Mouse (Mus musculus) neural tube, embryonic 15.5 days (tissue): ENCODE measurements at regions not wholly inside any gene's neighbourhood (a gene's known extent, or its start where the extent isn't known, plus 50 kb on each side); places are given as distances from the start of the nearest gene placed in this dataset.

ENCODE experiments used
- ATAC-seq: fragments of 200-750 bp; cut with Nextera tagmentation; 2 replicates; pipeline ENCODE4 v1.8.0; 2017; ENCODE audit warnings: mild to moderate bottlenecking, moderate TSS enrichment, moderate library complexity; ENCODE audit not compliant: low FRiP score
- H3K27ac ChIP-seq: fragments of 300-500 bp; sonication (generic); replicated peaks from 2 replicates; pipeline ENCODE4 v1.5.1; 2015; ENCODE audit warnings: mild to moderate bottlenecking, inconsistent platforms
- H3K27me3 ChIP-seq: fragments of 300-500 bp; sonication (generic); replicated peaks from 2 replicates; pipeline ENCODE4 v1.6.1; 2015; ENCODE audit warnings: inconsistent platforms
- H3K36me3 ChIP-seq: fragments of 300-500 bp; sonication (generic); 2 replicates; pipeline ENCODE4 v1.6.1; 2015; ENCODE audit warnings: inconsistent platforms
- H3K4me1 ChIP-seq: fragments of 300-500 bp; sonication (generic); 2 replicates; pipeline ENCODE4 v1.6.1; 2015; ENCODE audit warnings: inconsistent platforms
- H3K4me2 ChIP-seq: fragments of 300-500 bp; sonication (generic); 2 replicates; pipeline ENCODE4 v1.6.1; 2015; ENCODE audit warnings: inconsistent platforms, mild to moderate bottlenecking, moderate library complexity
- H3K4me3 ChIP-seq: fragments of 300-500 bp; sonication (generic); replicated peaks from 2 replicates; pipeline ENCODE4 v1.5.1; 2015; ENCODE audit warnings: mild to moderate bottlenecking, inconsistent platforms
- H3K9ac ChIP-seq: fragments of 300-500 bp; sonication (generic); replicated peaks from 2 replicates; pipeline ENCODE4 v1.6.1; 2015; ENCODE audit warnings: mild to moderate bottlenecking, inconsistent platforms
- H3K9me3 ChIP-seq: fragments of 300-500 bp; sonication (generic); replicated peaks from 2 replicates; pipeline ENCODE4 v1.6.1; 2016; ENCODE audit warnings: inconsistent platforms
- WGBS: fragments of 180-500 bp; shearing (Covaris S2); methylation state at CpG from one replicate; pipeline ENCODE4 v1.1.7; 2015; ENCODE audit warnings: mixed read lengths; 5-methylcytosine and 5-hydroxymethylcytosine counted together

DNA sequence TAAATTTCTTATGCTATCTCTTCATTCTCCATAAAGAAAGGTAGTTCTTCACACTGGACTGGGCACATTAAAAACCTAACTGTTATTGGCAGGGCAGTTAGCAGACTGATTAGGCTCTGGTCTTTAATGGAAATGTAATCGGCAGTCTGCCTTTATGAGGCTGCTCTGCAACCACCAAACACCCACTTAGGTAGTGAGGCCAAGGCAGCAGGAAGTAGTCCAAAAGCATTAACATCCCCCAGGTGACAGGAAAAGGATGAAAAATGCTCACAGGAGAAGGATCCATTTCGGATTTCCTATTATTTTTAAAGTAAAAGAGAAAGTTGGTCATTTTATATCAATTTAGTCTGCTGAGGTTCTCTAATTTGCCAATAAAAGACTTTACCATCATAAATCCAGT, 528.9 kb upstream of the Dppa4 start:
- no peak overlapping the region for H3K9ac ChIP-seq
- H3K4me3 ChIP-seq, result no peak overlapping the region
- no peaks in the 10 kb centered on the region for H3K27me3 ChIP-seq
- 70% methylated on average over 2 of the region's 2 CpGs for WGBS
- H3K4me2 ChIP-seq, result no peak overlapping the region
- no peaks in the 10 kb centered on the region for H3K9me3 ChIP-seq
- no peak for ATAC-seq
- H3K4me1 ChIP-seq, result no peaks in the 10 kb centered on the region
- no peaks in the 10 kb centered on the region for H3K36me3 ChIP-seq
- H3K27ac ChIP-seq, result no peak overlapping the region

DNA sequence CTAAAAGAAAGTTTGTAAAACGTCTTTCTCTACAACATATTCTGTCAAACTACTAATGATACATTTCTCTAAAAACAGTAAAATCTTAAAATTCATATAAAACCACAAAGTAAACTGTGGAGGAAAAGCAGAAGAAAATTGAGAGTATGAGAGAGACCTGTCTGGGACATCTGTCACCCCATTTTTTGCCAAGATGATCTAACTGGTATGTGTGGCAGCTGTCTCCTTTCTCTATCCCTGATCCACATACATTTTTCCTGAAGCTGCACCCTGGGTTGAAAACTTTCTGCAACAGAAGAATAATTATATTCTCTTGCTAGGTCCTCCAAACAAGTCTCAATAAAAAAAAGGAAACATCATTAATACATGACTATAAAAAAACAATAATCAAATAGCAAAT, 525.2 kb upstream of the Dppa4 start:
- no peaks in the 10 kb centered on the region for H3K4me1 ChIP-seq
- H3K4me3 ChIP-seq, result no peak overlapping the region
- H3K27ac ChIP-seq, result no peak overlapping the region
- H3K36me3 ChIP-seq, result no peaks in the 10 kb centered on the region
- no peaks in the 10 kb centered on the region for H3K9me3 ChIP-seq
- H3K27me3 ChIP-seq, result no peaks in the 10 kb centered on the region
- no peak overlapping the region for H3K9ac ChIP-seq
- no peak overlapping the region for H3K4me2 ChIP-seq
- 80% methylated on average over 1 of the region's 1 CpGs for WGBS
- ATAC-seq, result no peak

DNA sequence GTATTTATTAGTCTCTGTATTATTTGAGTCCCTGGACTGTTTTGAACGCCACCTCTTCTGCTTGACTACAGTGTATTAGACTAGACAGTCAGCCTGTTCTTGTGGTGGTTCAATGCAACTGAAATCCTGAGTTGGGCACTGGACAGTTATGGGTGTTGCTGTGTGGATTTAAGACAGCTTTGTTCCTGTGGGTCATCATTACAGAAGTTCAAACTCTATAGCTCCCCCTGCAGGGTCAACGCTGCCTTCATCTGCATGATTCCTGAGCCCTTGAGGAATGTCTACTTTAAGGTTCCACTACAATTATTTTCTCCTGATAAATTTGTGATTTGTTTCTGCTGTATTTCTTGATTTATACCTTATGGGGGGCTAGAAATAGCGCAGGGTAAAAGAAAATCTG, 517.8 kb upstream of the Dppa4 start:
- Histone ChIP-seq H3K4me1 (no peaks in the 10 kb centered on the region), H3K9me3 (no peaks in the 10 kb centered on the region), H3K27ac (no peak overlapping the region), H3K27me3 (no peaks in the 10 kb centered on the region), H3K36me3 (no peaks in the 10 kb centered on the region), H3K9ac (no peak overlapping the region), H3K4me2 (no peak overlapping the region), H3K4me3 (no peak overlapping the region)
- no peak for ATAC-seq
- WGBS, result 55% methylated on average over 3 of the region's 3 CpGs

DNA sequence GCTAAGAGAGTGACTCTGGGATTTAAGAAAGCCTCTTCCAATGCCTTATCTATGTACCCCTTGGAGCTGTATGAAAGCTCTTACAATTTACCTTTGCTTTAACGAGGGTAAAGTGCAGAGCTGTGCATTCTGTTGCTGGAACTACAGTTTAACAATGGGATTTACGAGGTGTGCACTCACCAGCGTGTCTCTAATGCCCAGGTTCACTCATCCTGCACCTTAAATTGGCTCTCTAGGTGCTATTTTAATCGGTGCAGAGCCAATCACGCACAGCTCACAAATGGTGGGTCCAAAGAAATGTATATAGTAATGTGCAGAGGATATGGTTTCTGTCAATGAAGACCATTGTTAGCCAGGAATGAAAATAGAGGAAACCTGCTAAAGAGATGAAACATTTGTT, 495.0 kb upstream of the Dppa4 start:
- Histone ChIP-seq H3K9me3 (no peaks in the 10 kb centered on the region), H3K4me3 (no peak overlapping the region), H3K9ac (no peak overlapping the region), H3K4me2 (no peak overlapping the region), H3K4me1 (peaks cover 5% of the 10 kb centered on the region; the same call in 1 of the 2 replicates), H3K36me3 (no peaks in the 10 kb centered on the region), H3K27me3 (no peaks in the 10 kb centered on the region), H3K27ac (no peak overlapping the region)
- 50% methylated on average over 5 of the region's 5 CpGs for WGBS
- peak; percentile 53; the same call in 1 of the 2 replicates for ATAC-seq

DNA sequence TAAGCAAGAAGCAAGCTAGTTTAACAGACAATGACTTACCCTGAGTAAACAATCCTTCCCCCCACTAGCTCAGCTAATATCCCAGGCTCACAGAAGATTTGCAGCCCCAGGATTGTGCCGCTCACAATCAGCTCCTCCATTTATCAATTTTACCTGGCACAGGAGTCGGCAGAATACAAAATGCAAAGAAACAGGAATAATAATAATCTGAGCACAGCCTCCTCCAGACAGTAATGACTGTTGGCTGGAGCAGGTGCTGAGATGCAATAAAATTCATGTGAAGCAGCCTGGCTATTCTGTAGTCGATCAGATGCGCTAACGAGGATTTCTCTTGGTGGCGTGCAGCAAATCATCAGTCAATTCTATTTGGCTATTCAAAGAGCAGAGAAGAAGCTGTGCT, 492.9 kb upstream of the Dppa4 start:
- Histone ChIP-seq H3K4me3 (no peak overlapping the region), H3K9ac (no peak overlapping the region), H3K27ac (no peak overlapping the region), H3K4me1 (peaks cover 5% of the 10 kb centered on the region; the same call in 1 of the 2 replicates), H3K9me3 (no peaks in the 10 kb centered on the region), H3K36me3 (no peaks in the 10 kb centered on the region), H3K4me2 (no peak overlapping the region; the same call in 1 of the 2 replicates), H3K27me3 (no peaks in the 10 kb centered on the region)
- 28% methylated on average over 6 of the region's 6 CpGs for WGBS
- peak; percentile 31; the same call in 1 of the 2 replicates for ATAC-seq

DNA sequence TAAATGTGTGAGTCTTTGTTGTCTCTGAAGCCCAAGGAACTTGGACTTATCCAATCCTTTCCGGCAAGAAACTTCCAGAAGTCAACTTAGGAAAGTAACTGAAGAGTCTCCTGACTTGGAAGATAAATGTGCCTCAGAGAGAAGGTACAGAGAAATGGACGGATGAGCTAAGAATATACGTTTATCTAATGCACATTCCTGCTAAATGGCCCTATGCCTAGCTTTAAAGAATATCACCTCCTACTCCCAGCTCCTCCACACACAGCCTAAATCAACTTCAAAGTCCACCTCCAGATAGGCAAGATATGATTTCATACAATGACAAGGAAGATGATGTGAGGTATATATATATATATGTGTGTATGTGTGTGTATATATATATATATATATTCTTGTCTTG, 492.1 kb upstream of the Dppa4 start:
- no peaks in the 10 kb centered on the region for H3K9me3 ChIP-seq
- ATAC-seq, result no peak
- no peak overlapping the region for H3K4me3 ChIP-seq
- no peaks in the 10 kb centered on the region for H3K36me3 ChIP-seq
- no peak overlapping the region for H3K4me2 ChIP-seq
- H3K27me3 ChIP-seq, result no peaks in the 10 kb centered on the region
- H3K27ac ChIP-seq, result no peak overlapping the region
- no peak overlapping the region for H3K9ac ChIP-seq
- H3K4me1 ChIP-seq, result peaks cover 5% of the 10 kb centered on the region; the same call in 1 of the 2 replicates
- 89% methylated on average over 3 of the region's 3 CpGs for WGBS

DNA sequence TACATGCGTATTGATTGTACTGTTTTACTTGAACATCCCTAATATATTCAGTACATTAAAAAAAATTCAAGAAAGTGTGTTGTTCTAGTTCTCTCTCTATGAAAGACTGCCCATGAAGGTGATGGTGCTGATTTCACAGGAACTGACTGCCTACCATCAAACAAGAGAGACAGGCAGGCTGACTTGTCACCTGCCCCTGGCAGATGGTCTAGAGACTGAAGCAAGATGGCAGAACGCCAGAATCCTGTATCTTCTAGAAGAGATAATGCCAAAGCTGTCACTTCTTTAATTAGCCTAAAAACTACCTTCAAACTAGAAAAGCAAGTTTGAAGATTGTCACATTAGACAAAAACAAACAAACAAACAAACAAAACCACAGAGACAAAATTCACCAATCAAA, 484.7 kb upstream of the Dppa4 start:
- H3K9ac ChIP-seq, result no peak overlapping the region
- H3K4me2 ChIP-seq, result no peak overlapping the region
- H3K27ac ChIP-seq, result no peak overlapping the region
- ATAC-seq, result no peak
- H3K36me3 ChIP-seq, result no peaks in the 10 kb centered on the region
- H3K9me3 ChIP-seq, result no peaks in the 10 kb centered on the region
- H3K27me3 ChIP-seq, result no peaks in the 10 kb centered on the region
- no peaks in the 10 kb centered on the region for H3K4me1 ChIP-seq
- WGBS, result 85% methylated on average over 2 of the region's 2 CpGs
- H3K4me3 ChIP-seq, result no peak overlapping the region

DNA sequence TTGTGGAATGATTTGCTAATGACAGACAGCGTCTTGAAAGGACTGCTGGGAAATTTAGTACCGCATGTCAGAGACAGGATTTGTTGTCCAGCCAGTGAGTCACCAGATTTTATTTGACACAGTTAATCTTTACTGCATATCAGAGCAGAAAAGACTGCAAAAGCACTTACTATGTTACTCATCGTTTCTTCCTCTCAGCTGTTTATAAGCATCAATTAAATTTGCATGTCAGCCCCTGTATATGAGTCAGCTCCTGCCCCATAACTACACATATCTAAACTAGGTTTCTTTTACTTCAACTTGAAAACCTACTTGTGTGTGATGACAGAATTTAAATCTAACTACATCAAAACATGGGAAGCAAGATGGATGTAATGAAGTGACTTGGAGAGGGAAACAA, 440.4 kb upstream of the Dppa4 start:
- no peaks in the 10 kb centered on the region for H3K27me3 ChIP-seq
- H3K4me1 ChIP-seq, result no peaks in the 10 kb centered on the region
- H3K27ac ChIP-seq, result no peak overlapping the region
- H3K4me3 ChIP-seq, result no peak overlapping the region
- no peak overlapping the region for H3K4me2 ChIP-seq
- 72% methylated on average over 3 of the region's 3 CpGs for WGBS
- H3K36me3 ChIP-seq, result no peaks in the 10 kb centered on the region
- ATAC-seq, result no peak
- H3K9me3 ChIP-seq, result no peaks in the 10 kb centered on the region
- H3K9ac ChIP-seq, result no peak overlapping the region

DNA sequence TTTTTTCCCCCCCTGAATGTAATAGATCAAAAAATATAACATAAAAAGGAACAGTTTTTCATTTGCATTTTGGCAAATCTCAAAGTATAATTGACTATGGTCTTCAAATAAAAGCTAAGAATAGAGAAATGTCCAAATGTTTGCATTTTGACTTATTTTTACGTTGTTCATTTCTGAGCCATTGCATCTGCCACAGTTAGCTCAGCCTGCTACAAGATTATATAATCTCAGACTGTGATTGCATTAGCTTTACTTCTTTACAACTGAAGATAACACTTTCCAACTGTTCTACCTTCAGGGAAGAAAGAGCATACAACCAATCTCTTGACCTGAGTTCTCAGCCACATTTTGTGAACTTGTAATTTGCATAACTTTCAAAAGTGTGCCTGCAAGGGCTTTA, 431.9 kb upstream of the Dppa4 start:
- Histone ChIP-seq H3K9ac (no peak overlapping the region), H3K4me2 (no peak overlapping the region), H3K36me3 (no peaks in the 10 kb centered on the region), H3K4me3 (no peak overlapping the region), H3K9me3 (no peaks in the 10 kb centered on the region), H3K4me1 (no peaks in the 10 kb centered on the region), H3K27me3 (no peaks in the 10 kb centered on the region), H3K27ac (no peak overlapping the region)
- WGBS, result 77% methylated on average over 1 of the region's 1 CpGs
- ATAC-seq, result no peak

DNA sequence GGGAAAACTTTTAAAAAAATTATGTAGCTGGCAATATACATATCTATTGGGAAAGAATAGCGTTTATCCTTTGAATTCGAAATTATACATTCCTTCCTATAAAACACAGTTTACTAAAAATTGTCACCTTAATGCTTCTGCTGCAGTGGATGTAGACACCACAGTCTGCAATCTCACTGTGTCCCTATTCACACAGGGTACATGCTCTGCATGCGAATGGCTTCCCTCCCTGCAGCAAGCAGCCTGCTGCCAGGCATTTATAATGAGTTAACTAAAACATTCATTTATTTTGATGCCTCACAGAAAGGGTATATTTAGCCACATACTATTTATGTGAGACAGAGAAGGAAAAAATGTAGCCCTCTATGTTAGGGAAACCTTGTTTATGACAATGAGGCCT, 423.7 kb upstream of the Dppa4 start:
- Histone ChIP-seq H3K4me2 (no peak overlapping the region), H3K9ac (no peak overlapping the region), H3K4me1 (no peaks in the 10 kb centered on the region), H3K36me3 (no peaks in the 10 kb centered on the region), H3K27me3 (no peaks in the 10 kb centered on the region), H3K9me3 (no peaks in the 10 kb centered on the region), H3K27ac (no peak overlapping the region), H3K4me3 (no peak overlapping the region)
- WGBS, result 84% methylated on average over 3 of the region's 3 CpGs
- no peak for ATAC-seq

DNA sequence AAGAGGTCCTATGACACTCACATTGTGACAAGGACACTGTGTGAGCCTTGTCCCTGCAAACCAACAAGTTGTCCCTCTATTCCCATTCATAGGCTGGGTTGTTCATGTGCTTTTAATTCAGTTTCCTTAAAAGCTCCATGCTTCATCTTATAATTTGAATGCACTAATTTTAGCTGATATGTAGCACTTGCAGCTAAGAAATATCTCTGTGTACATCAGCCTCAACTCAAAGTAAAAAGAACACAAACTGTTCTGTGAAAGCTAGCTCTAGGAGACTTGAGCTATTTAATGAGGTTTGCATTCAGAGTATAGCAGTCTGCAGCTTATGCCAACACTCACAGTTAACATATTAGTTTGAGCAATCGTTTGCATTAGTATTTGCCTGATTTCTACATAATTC, 408.3 kb upstream of the Dppa4 start:
- no peak for ATAC-seq
- Histone ChIP-seq H3K4me2 (no peak overlapping the region), H3K4me3 (no peak overlapping the region), H3K9ac (no peak overlapping the region), H3K9me3 (no peaks in the 10 kb centered on the region), H3K4me1 (no peaks in the 10 kb centered on the region), H3K27ac (no peak overlapping the region), H3K27me3 (no peaks in the 10 kb centered on the region), H3K36me3 (no peaks in the 10 kb centered on the region)
- 69% methylated on average over 1 of the region's 1 CpGs for WGBS

DNA sequence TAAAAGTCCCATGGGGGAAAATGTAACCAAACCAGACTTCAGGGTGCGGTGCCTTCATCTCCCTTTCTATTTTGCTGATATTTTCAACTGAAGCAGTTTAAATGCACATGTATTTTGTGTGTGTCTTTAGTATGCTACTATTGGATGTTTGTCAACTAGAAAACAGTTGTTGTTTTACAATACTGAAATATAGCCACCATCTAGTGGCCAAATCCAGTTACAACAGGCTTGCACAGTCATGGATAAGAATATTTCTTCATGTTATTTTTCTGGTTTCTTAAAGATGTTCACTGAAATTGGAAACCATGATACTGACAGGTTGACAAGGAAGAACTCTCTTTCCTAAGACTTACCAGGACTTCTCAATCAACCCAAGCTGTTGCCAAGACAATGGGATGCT, 400.1 kb upstream of the Dppa4 start:
- Histone ChIP-seq H3K4me2 (no peak overlapping the region), H3K4me3 (no peak overlapping the region), H3K9me3 (no peaks in the 10 kb centered on the region), H3K27me3 (no peaks in the 10 kb centered on the region), H3K9ac (no peak overlapping the region), H3K4me1 (no peaks in the 10 kb centered on the region), H3K36me3 (no peaks in the 10 kb centered on the region), H3K27ac (no peak overlapping the region)
- 97% methylated on average over 1 of the region's 1 CpGs for WGBS
- ATAC-seq, result no peak

DNA sequence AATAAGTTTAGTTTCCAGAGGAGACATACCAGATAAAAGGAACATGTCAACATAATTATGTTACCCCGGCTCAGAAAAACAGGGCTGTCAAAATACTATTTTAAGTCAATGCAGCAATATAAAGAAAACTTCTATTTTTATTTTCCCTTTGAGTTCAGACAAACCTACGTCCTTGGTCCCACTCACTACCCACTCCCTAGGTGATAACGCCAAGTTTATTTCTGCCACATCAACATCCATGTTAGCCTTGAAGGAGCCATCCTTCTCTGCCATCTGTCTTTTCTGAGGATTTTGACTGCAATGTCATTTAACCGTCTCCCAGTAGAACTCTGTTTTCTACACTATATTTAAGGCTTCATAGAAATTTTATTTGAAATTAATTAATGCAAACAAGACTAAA, 396.5 kb upstream of the Dppa4 start:
- no peak for ATAC-seq

More for the DNA sequence above, 396.5 kb upstream of the Dppa4 start:
- Histone ChIP-seq H3K36me3 (no peaks in the 10 kb centered on the region), H3K9ac (no peak overlapping the region), H3K27ac (no peak overlapping the region), H3K27me3 (no peaks in the 10 kb centered on the region), H3K4me1 (no peaks in the 10 kb centered on the region), H3K4me2 (no peak overlapping the region), H3K9me3 (no peaks in the 10 kb centered on the region), H3K4me3 (no peak overlapping the region)
- 91% methylated on average over 4 of the region's 4 CpGs for WGBS
